Mouse (Mus musculus) intestine, embryonic 16.5 days (tissue): Measurements from ENCODE around the gene Ermard. TPM values are rescaled to one million over a fixed set of nuclear protein-coding genes. Genes with fewer than 3 reads are reported as not detected.
A peak's percentile ranks its signal among the peaks of the same experiment; 100 is the strongest.
"Not testable (repeated sequence)": the region's sequence is repeated elsewhere in the genome, so short reads cannot be mapped to it uniquely, and the experiment has no call there.

Source experiments
- ATAC-seq: fragments of 200-750 bp; cut with Nextera tagmentation; 2 replicates; pipeline ENCODE4 v1.8.0; 2017; ENCODE audit warnings: moderate TSS enrichment, moderate library complexity
- H3K27ac ChIP-seq: fragments of 300-500 bp; sonication (generic); 2 replicates; pipeline ENCODE4 v1.5.1; 2014; ENCODE audit warnings: mild to moderate bottlenecking, low read length
- H3K27me3 ChIP-seq: fragments of 300-500 bp; sonication (generic); replicated peaks from 2 replicates; pipeline ENCODE4 v1.6.1; 2014; ENCODE audit warnings: low read length, control low read depth, mixed read lengths; ENCODE audit not compliant: control insufficient read depth, insufficient read depth
- H3K36me3 ChIP-seq: fragments of 300-500 bp; sonication (generic); 2 replicates; pipeline ENCODE4 v1.6.1; 2014; ENCODE audit warnings: low read length, control low read depth; ENCODE audit not compliant: control insufficient read depth, insufficient read depth
- H3K4me1 ChIP-seq: fragments of 300-500 bp; sonication (generic); 2 replicates; pipeline ENCODE4 v1.6.1; 2014; ENCODE audit warnings: low read length, control low read depth, mixed read lengths; ENCODE audit not compliant: control insufficient read depth, insufficient read depth
- H3K4me2 ChIP-seq: fragments of 300-500 bp; sonication (generic); 2 replicates; pipeline ENCODE4 v1.6.1; 2014; ENCODE audit warnings: low read depth, low read length, control low read depth
- H3K4me3 ChIP-seq: fragments of 300-500 bp; sonication (generic); 2 replicates; pipeline ENCODE4 v1.5.1; 2014; ENCODE audit warnings: mild to moderate bottlenecking, low read length
- H3K9ac ChIP-seq: fragments of 300-500 bp; sonication (generic); 2 replicates; pipeline ENCODE4 v1.6.1; 2014; ENCODE audit warnings: low read depth, low read length
- H3K9me3 ChIP-seq: fragments of 300-500 bp; sonication (generic); 2 replicates; pipeline ENCODE4 v1.6.1; 2016; ENCODE audit warnings: low read length, control low read depth; ENCODE audit not compliant: control insufficient read depth
- WGBS: fragments of 180-500 bp; shearing (Covaris S2); extraction: QIAGEN DNeasy Blood & Tissue Kit; methylation state at CpG from one replicate; pipeline ENCODE4 v1.1.7; 2014; 5-methylcytosine and 5-hydroxymethylcytosine counted together
- polyA plus RNA-seq: library from polyadenylated mRNA; unstranded; fragments of >200 nt; fragmentation: Nextera tagmentation; extraction: Ambion mirVana; gene quantifications from 2 replicates; pipeline ENCODE4 v1.2.1, GENCODE M21; 2015

Ermard gene
- polyA plus RNA-seq, 1 experiment from 2014 or later = 58.1 TPM

DNA sequence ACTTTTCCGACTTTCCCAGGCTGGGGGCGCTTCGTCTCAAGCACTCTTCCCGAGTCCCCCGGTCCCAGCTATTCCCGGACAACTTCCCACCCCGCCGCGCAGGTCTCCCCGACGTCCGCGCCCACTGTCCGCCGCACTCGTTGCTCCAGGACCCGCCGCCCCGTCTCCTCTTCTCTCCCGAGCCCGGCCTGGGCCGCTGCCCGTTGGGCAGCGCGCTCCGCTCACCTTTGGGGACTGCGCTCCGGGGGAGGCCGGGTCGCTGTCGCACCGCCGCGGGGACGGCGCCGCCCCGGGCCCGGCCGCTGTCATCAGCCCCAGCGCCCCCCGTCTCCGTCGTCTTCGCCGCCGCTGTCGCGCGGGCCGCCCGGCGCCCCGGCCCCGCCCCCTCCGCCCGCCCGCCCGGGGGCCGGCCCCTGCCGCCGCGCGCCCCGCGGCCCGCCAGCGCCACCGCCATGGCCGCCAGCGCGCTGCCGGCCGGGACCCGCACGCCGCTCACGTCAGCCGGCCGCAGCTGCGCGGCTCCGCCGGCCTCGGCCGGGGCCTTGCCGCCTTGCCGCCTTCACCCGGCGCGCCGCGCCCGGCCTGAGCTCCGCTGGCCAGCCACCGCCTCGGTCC is 17.0 kb upstream of the Ermard start:
- peak; percentile 88 for ATAC-seq
- not testable (repeated sequence) for H3K4me3 ChIP-seq, H3K9ac ChIP-seq, H3K36me3 ChIP-seq, H3K4me2 ChIP-seq, H3K9me3 ChIP-seq, H3K4me1 ChIP-seq, H3K27me3 ChIP-seq, H3K27ac ChIP-seq
- no CpG with 5 or more reads among the region's 97 CpGs for WGBS

DNA sequence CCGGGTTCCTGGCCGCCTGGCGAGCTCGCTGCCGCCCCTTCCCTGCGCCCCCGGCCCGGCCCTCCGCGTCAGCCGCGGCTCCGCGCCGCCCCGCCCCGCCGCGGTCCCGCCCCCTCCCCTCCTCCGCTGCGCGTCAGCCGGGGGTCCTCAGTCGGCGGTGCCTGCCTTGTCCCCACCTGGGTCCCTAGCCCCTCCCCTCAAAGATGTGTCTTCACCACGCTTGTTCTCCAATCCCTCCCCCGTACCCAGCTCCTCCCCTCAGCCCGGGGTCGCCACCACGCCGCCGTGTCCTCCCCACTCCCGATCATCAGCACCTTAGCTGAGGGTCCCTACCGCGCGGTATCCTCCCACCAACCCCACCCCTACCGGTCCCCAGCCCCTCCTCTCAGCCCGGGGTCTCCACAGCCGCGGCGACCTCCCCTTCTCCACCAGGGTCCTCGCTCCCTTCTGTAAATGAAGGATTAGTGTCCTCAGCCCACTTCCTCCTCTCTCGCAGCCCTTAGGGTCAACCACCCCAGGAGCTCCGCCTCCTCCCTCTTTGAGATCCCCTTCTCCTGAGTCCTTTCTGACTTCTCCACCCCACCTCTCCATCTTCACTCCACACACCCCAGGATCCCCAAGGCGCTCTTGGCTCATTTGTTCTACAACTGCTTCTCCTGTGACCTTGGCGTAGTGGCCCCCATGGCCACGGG is 16.4 kb upstream of the Ermard start:
- not testable (repeated sequence) for H3K27ac ChIP-seq, H3K4me1 ChIP-seq, H3K9me3 ChIP-seq, H3K36me3 ChIP-seq, H3K4me2 ChIP-seq, H3K27me3 ChIP-seq, H3K4me3 ChIP-seq, H3K9ac ChIP-seq
- peak; percentile 80 for ATAC-seq
- no CpG with 5 or more reads among the region's 48 CpGs for WGBS

DNA sequence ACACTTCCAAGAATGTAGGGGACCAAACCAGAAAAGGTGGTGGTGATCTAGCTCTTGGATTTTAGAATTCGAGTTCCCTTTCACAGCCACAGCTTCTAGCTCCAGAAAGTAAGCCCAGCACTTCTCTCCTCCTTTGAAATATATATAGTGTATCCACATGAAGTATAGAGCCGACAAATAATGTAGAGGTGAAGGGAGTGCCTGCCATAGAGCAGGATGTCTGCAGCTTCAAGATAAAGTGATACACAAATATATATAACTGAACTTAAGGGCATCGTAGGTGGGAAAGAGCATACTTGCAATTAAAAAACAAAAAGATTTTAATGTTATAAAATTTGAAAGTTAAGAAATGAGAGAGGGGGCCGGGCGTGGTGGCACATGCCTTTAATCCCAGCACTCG is 15.5 kb upstream of the Ermard start:
- not testable (repeated sequence) for H3K4me2 ChIP-seq, H3K9me3 ChIP-seq, ATAC-seq, H3K4me1 ChIP-seq, H3K4me3 ChIP-seq, H3K9ac ChIP-seq, H3K27me3 ChIP-seq, H3K36me3 ChIP-seq, H3K27ac ChIP-seq
- WGBS = no CpG with 5 or more reads among the region's 6 CpGs

DNA sequence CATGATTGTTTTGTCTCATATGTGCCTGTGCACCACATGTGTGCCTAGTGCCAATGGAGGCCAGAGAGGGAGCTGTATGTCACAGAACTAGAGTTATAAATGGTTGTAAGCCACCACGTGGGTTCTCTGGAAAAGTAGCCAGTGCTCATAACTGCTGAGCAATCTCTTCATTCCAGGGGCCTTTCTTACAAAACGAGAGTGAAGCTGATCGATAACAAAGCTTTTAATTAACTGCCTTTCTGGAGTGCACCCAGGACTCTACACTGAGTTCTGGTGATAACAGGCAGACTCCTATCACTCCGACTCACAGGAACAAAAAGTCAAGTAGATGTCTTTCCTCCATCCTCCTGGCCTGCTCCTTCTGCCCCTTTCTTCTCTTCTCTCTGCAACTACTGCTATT is 9.6 kb upstream of the Ermard start:
- ATAC-seq = not testable (repeated sequence)

DNA sequence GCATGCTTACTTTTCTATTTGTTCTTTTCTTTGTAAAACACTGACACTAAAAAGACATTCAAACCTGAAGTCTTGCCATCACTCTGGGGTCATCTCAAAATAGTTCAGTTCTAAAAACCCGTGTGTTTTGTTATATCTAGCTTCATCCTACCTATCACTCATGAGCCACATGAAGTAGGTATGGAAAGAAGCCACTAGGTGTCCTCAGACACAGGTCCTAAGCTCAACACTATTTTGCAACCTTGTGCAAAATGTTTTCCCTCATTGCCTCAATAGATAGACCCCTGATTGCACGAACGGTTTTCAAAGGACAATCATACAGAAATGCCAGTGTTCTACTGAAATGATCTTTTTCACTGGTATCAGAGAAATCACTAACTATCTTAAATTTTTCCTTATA is 553 bp upstream of the Ermard start:
- ATAC-seq = peak; percentile 41
- not testable (repeated sequence) for H3K9me3 ChIP-seq, H3K9ac ChIP-seq, H3K27ac ChIP-seq, H3K27me3 ChIP-seq, H3K4me1 ChIP-seq, H3K4me3 ChIP-seq, H3K36me3 ChIP-seq, H3K4me2 ChIP-seq
- WGBS = no CpG with 5 or more reads among the region's 3 CpGs

More for the DNA sequence above, 9.6 kb upstream of the Ermard start:
- H3K4me1 ChIP-seq, H3K9me3 ChIP-seq, H3K27me3 ChIP-seq, H3K27ac ChIP-seq, H3K9ac ChIP-seq, H3K4me2 ChIP-seq, H3K4me3 ChIP-seq, H3K36me3 ChIP-seq: not testable (repeated sequence)
- WGBS = no CpG with 5 or more reads among the region's 4 CpGs

DNA sequence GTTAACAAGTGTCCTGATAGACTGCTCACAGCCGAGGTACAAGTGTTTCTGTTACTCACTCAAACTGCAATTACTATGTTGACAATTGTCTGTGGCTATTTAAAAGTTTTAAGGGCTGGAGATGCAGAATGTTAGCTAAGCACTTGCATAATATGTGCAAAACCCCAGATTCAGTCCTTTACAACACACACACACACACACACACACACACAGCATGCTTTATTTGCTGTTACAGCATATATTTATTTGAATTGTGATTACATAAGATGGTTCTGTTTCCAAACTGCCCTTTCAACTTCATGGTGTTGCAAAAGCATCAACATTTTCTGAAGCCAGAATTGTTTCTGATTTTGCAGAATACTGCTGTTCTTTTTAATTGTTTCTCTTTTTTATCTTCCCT is 9.3 kb downstream of the Ermard start:
- H3K4me3 ChIP-seq, H3K4me2 ChIP-seq, H3K9me3 ChIP-seq, H3K36me3 ChIP-seq, H3K4me1 ChIP-seq, ATAC-seq, H3K27me3 ChIP-seq, H3K27ac ChIP-seq, H3K9ac ChIP-seq: not testable (repeated sequence)
- WGBS = no CpG with 5 or more reads among the region's 1 CpGs

DNA sequence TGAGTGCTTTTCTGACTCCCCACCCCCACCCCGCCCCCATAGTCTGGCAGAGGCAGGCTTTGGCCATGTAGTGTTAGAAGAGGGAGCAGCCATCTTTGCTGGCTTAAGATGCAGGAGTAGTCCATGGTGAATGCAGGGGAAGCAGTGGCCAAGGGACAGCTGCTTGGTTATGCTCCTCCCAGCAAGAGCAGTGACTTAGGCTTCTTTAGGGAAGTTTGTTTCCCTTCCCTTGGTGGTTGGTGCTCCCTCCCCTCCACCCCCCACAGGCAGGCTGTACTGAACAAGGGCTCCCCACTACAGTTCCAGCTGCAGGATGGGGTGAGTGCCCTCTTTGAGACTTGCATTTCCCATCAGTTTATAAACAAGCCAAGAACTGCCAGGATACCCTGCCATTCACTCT is 11.8 kb downstream of the Ermard start:
- ATAC-seq, H3K9me3 ChIP-seq, H3K9ac ChIP-seq, H3K4me3 ChIP-seq, H3K36me3 ChIP-seq, H3K4me1 ChIP-seq, H3K27ac ChIP-seq, H3K4me2 ChIP-seq, H3K27me3 ChIP-seq: not testable (repeated sequence)
- WGBS = 44% methylated on average over 1 of the region's 1 CpGs

DNA sequence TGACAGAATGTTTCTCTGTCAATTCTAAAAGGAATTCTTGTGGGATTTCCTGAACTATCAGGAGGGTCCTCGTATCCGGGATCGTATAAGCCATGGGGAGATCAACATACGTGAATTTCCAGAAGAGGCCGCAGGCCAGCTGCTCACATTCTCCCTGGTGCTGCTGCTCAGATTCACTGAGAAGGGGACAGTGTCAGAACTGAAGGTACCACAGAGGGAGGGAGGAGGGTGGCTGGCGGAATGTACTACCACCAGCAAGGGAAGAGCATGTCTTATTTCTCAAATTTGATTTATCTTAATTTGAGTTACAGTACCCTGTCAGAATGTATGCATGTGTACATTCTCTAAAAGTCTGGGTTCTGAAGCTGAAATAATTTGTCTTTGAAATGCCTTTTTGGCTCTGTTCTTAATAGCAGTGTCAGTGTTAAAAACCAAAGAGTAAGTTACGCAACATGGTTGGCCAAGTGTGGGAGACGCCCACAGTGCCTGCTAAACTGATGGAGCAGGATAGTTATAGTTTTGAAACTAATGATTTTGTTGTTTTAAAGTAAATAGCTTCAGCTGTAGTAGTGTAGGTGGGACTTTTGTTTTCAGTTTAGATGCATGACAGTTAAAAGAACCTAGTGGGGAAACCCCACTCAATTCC is 12.3 kb downstream of the Ermard start:
- H3K9ac ChIP-seq, H3K36me3 ChIP-seq, H3K27me3 ChIP-seq, H3K9me3 ChIP-seq, H3K27ac ChIP-seq, H3K4me3 ChIP-seq, H3K4me2 ChIP-seq, H3K4me1 ChIP-seq: not testable (repeated sequence)
- peak; percentile 61; the same call in 1 of the 2 replicates for ATAC-seq
- 90% methylated on average over 5 of the region's 8 CpGs for WGBS

DNA sequence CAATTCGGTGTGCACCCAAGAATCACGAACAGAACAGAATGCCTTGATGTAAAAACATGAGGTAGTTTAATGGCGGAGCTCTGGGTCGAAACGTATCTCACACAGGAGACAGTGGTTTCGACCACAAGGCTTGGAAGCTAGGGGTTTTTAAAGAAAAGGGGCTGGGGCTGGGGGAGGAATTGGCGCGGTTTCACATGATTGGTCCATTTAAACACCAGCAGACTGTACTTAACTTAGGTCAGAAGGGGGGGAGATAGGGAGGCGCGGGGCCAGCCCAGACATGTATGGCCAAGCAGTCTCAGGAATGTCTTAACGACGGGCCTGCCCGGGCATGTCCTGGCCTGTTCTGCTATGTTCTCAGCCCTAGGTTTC is 12.8 kb downstream of the Ermard start:
- not testable (repeated sequence) for H3K27me3 ChIP-seq, H3K4me2 ChIP-seq, H3K9me3 ChIP-seq, H3K4me3 ChIP-seq, H3K4me1 ChIP-seq, ATAC-seq, H3K36me3 ChIP-seq, H3K9ac ChIP-seq, H3K27ac ChIP-seq
- WGBS = 91% methylated on average over 12 of the region's 13 CpGs
